Mouse (Mus musculus) limb, embryonic 10.5 days (tissue): ENCODE data around the gene Nek2. TPM values are rescaled to one million over a fixed set of nuclear protein-coding genes. Genes with fewer than 3 reads are reported as not detected.

Source experiments
- DNase-seq: peaks from one replicate; pipeline ENCODE4 v3.0.0-alpha.2; 2017; ENCODE audit warnings: low spot score
- H3K27ac ChIP-seq: fragments of 300-500 bp; sonication (generic); 2 replicates; pipeline ENCODE4 v1.5.1; 2016; ENCODE audit warnings: mild to moderate bottlenecking
- H3K27me3 ChIP-seq: fragments of 300-500 bp; sonication (generic); 2 replicates; pipeline ENCODE4 v1.6.1; 2016; ENCODE audit warnings: low read depth, mild to moderate bottlenecking; ENCODE audit not compliant: poor library complexity, severe bottlenecking
- H3K36me3 ChIP-seq: fragments of 300-500 bp; sonication (generic); 2 replicates; pipeline ENCODE4 v1.6.1; 2016; ENCODE audit warnings: mild to moderate bottlenecking, moderate library complexity
- H3K4me1 ChIP-seq: fragments of 300-500 bp; sonication (generic); 2 replicates; pipeline ENCODE4 v1.6.1; 2016
- H3K4me3 ChIP-seq: fragments of 300-500 bp; sonication (generic); 2 replicates; pipeline ENCODE4 v1.5.1; 2016; ENCODE audit warnings: mild to moderate bottlenecking, moderate library complexity
- H3K9me3 ChIP-seq: fragments of 300-500 bp; sonication (generic); replicated peaks from 2 replicates; pipeline ENCODE4 v1.6.1; 2016; ENCODE audit warnings: mild to moderate bottlenecking
- WGBS: fragments of 180-500 bp; shearing (Covaris S2); methylation state at CpG from one replicate; pipeline ENCODE4 v1.1.7; 2016; 5-methylcytosine and 5-hydroxymethylcytosine counted together
- polyA plus RNA-seq: library from polyadenylated mRNA; unstranded; fragments of >200 nt; fragmentation: Nextera tagmentation; extraction: Ambion mirVana; gene quantifications from 2 replicates; pipeline ENCODE4 v1.2.1, GENCODE M21; 2016

Nek2 gene
- polyA plus RNA-seq, 1 experiment from 2014 or later = 68.0 TPM

DNA sequence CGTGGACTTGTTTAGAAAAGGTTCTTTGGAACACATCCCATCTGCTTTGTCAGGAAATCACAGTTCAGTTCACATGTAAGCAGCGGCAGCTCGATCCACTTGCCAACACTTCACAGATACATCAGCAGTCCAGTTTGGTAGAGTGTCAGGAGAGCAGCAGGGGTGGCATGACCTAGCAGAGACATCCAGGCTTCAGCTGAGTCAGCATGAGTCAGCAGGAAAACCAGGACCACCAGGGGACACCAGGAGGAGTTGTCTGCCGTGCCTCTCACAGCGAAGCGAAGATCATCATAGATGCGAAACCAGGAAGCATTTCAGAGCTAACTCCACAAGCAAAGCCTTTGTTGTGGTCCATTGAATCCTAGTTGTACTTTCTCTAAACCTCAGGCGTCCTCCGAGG lies 32.2 kb downstream of the Nek2 start:
- Histone ChIP-seq H3K27me3 (no peaks in the 10 kb centered on the region), H3K36me3 (no peaks in the 10 kb centered on the region), H3K9me3 (no peaks in the 10 kb centered on the region), H3K27ac (no peak overlapping the region), H3K4me3 (no peak overlapping the region), H3K4me1 (no peaks in the 10 kb centered on the region)
- WGBS = 90% methylated on average over 9 of the region's 9 CpGs
- no peak for DNase-seq

GRCm38 (mm10) chr1:191854716-191855115 lies 33.5 kb downstream of the Nek2 start:
- no peak overlapping the region for H3K27ac ChIP-seq
- no peak for DNase-seq
- H3K9me3 ChIP-seq = no peaks in the 10 kb centered on the region
- no peaks in the 10 kb centered on the region for H3K27me3 ChIP-seq
- H3K36me3 ChIP-seq = no peaks in the 10 kb centered on the region
- no peak overlapping the region for H3K4me3 ChIP-seq
- WGBS = 80% methylated on average over 5 of the region's 5 CpGs
- H3K4me1 ChIP-seq = no peaks in the 10 kb centered on the region

GRCm38 (mm10) chr1:191855136-191855878 lies 34.1 kb downstream of the Nek2 start:
- Histone ChIP-seq H3K27me3 (no peaks in the 10 kb centered on the region), H3K36me3 (no peaks in the 10 kb centered on the region), H3K4me1 (no peaks in the 10 kb centered on the region), H3K4me3 (no peak overlapping the region), H3K9me3 (no peaks in the 10 kb centered on the region), H3K27ac (peak overlapping the region; percentile 42; the same call in 1 of the 2 replicates)
- WGBS = 76% methylated on average over 10 of the region's 10 CpGs
- no peak for DNase-seq

DNA sequence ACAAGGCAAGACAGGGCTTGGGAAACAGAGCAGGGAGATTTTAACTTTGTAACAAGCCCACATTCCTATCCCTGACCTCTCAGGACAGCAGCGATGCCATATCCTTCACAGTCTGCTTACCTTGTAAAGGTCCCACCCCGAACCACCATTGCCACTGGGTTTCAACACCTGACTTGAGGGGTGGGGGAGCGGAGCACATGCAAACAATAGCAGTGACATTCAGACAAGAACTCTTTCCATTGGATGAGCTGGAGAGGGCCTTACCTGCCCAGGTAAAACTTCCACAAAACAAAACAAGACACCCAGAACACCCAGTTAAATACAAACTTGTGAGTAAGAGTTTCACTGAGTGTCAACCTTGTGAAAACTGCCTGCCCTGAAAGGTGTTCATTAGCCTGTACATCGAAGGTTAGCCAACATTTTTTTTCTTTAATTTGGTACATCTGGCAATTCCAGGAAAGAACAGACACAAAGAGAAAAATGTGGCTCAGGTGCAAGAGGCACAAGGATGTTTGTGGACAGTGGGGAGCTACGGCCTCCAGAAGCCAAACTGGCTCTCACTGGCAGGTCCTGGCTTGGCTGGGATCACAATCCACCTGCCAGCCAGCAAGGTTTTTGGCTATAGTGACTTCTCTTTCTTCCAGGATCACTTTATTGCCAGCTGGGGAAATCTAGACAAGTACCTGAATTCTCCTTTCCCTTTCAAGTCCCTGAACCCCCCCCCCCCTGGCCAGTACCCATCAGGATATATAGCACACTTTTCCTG lies 35.8 kb downstream of the Nek2 start:
- Histone ChIP-seq H3K4me1 (no peaks in the 10 kb centered on the region), H3K27ac (no peak overlapping the region), H3K36me3 (no peaks in the 10 kb centered on the region), H3K9me3 (no peaks in the 10 kb centered on the region), H3K27me3 (no peaks in the 10 kb centered on the region), H3K4me3 (no peak overlapping the region)
- DNase-seq = no peak
- WGBS = 89% methylated on average over 5 of the region's 5 CpGs

- no peaks in the 10 kb centered on the region for H3K27me3 ChIP-seq
- DNase-seq = no peak
- H3K9me3 ChIP-seq = no peaks in the 10 kb centered on the region
- no peak overlapping the region for H3K27ac ChIP-seq
- no peaks in the 10 kb centered on the region for H3K36me3 ChIP-seq
- H3K4me1 ChIP-seq = no peaks in the 10 kb centered on the region
- no peak overlapping the region for H3K4me3 ChIP-seq
These were observed 36.9 kb downstream of the Nek2 start for GRCm38 (mm10) chr1:191858136-191858535.

GRCm38 (mm10) chr1:191859847-191860246 lies 38.6 kb downstream of the Nek2 start:
- Histone ChIP-seq H3K27ac (no peak overlapping the region), H3K4me1 (peaks cover 7% of the 10 kb centered on the region; the same call in 1 of the 2 replicates), H3K36me3 (no peaks in the 10 kb centered on the region), H3K9me3 (no peaks in the 10 kb centered on the region), H3K4me3 (no peak overlapping the region), H3K27me3 (no peaks in the 10 kb centered on the region)
- 84% methylated on average over 3 of the region's 3 CpGs for WGBS
- DNase-seq = no peak

DNA sequence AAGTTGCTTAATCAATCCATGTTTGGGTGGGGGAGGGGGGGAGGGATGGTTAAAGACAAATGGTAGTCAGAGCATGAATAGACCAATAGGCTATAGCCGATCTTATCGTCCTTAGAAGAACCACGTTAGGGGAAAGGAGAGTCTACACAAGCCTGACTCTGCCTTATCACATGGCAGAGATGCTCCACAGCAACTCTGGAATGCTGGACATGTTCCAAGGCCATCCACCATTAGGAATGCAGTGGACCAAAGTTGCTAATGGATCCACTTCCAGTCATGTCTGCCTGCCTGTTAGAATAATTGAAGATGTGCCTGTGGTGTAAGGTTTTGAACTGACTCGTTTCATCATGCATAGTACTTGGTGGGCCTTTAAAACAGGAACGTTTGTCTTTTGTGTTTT lies 40.0 kb downstream of the Nek2 start:
- Histone ChIP-seq H3K27me3 (no peaks in the 10 kb centered on the region), H3K4me3 (no peak overlapping the region), H3K9me3 (no peaks in the 10 kb centered on the region), H3K27ac (no peak overlapping the region), H3K36me3 (no peaks in the 10 kb centered on the region), H3K4me1 (peaks cover 7% of the 10 kb centered on the region; the same call in 1 of the 2 replicates)
- no peak for DNase-seq
- WGBS = 88% methylated on average over 5 of the region's 5 CpGs

- WGBS = 84% methylated on average over 4 of the region's 4 CpGs
- DNase-seq = no peak
- H3K4me1 ChIP-seq = peaks cover 7% of the 10 kb centered on the region; the same call in 1 of the 2 replicates
- H3K27ac ChIP-seq = no peak overlapping the region
- H3K27me3 ChIP-seq = no peaks in the 10 kb centered on the region
- H3K4me3 ChIP-seq = no peak overlapping the region
- H3K9me3 ChIP-seq = no peaks in the 10 kb centered on the region
- no peaks in the 10 kb centered on the region for H3K36me3 ChIP-seq
These were observed 42.7 kb downstream of the Nek2 start for GRCm38 (mm10) chr1:191863833-191864550.

- Histone ChIP-seq H3K9me3 (no peaks in the 10 kb centered on the region), H3K27ac (no peak overlapping the region), H3K36me3 (no peaks in the 10 kb centered on the region), H3K4me3 (no peak overlapping the region), H3K27me3 (no peaks in the 10 kb centered on the region), H3K4me1 (peaks cover 7% of the 10 kb centered on the region; the same call in 1 of the 2 replicates)
- WGBS = 89% methylated on average over 8 of the region's 8 CpGs
- DNase-seq = no peak
These were observed 43.3 kb downstream of the Nek2 start for GRCm38 (mm10) chr1:191864551-191865027.

DNA sequence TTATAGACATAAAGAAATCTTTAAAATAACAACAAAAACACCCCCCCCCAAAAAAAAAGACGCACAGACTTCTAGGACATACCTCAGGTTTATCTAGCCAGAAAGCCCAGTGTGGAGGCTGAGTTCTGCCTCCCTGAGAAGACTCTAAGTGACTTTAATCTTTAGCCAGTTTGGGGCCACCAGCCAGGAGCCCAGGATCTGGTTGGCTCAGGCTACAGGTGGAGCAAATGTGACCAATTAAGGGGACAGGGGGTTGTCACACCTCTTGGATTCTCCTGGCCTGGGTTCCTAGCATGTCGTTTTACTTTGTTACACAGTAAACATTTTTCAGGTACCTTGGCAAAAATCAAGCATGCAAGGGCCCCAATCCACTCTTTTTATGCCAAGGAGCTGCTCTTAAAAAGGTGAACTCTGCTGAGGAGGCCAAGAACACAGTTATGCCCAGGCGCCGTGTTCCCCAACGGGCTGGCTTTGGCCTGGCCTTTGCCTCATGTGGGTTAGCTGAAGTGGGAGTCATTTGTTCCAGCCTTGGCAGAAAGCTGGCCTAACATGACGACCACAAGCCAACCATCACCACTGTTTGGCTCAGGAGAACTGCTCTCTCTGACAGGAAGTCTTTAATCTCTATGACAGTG lies 50.9 kb downstream of the Nek2 start:
- H3K27me3 ChIP-seq = no peaks in the 10 kb centered on the region
- H3K9me3 ChIP-seq = no peaks in the 10 kb centered on the region
- H3K4me3 ChIP-seq = no peak overlapping the region
- DNase-seq = no peak
- no peaks in the 10 kb centered on the region; the same call in 1 of the 2 replicates for H3K4me1 ChIP-seq
- 80% methylated on average over 6 of the region's 6 CpGs for WGBS
- H3K27ac ChIP-seq = no peak overlapping the region
- H3K36me3 ChIP-seq = no peaks in the 10 kb centered on the region

DNA sequence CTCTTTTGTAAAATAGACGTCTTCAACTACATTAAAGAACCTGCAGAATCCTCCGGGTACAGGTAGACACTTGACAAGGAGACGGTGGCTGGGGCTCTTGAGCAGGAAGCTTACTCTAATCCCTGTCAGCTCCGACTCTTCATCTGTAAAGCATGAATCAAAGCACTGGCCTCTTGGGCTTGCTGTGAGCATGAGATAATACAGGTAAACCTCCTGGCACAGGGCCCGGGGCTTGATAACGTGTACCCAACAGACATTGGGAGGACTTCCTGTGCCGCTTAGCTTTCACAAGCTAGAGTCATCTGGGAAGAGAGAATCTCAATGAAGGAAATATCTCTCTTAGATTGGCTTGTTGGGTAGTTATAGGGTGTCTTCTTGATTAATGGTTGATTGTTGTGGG lies 53.8 kb downstream of the Nek2 start:
- H3K9me3 ChIP-seq = no peaks in the 10 kb centered on the region
- no peaks in the 10 kb centered on the region for H3K36me3 ChIP-seq
- H3K27me3 ChIP-seq = no peaks in the 10 kb centered on the region
- no peak overlapping the region for H3K27ac ChIP-seq
- H3K4me3 ChIP-seq = no peak overlapping the region
- peaks cover 12% of the 10 kb centered on the region for H3K4me1 ChIP-seq
- WGBS = 91% methylated on average over 7 of the region's 7 CpGs
- DNase-seq = no peak

GRCm38 (mm10) chr1:191875683-191876305 lies 54.5 kb downstream of the Nek2 start:
- H3K36me3 ChIP-seq = no peaks in the 10 kb centered on the region
- H3K4me1 ChIP-seq = peaks cover 12% of the 10 kb centered on the region
- no peak overlapping the region for H3K27ac ChIP-seq
- 74% methylated on average over 9 of the region's 9 CpGs for WGBS
- H3K9me3 ChIP-seq = no peaks in the 10 kb centered on the region
- H3K4me3 ChIP-seq = no peak overlapping the region
- DNase-seq = no peak
- no peaks in the 10 kb centered on the region for H3K27me3 ChIP-seq
